Mouse (Mus musculus) liver, postnatal 0 days (tissue): ENCODE data around the gene Tex52. TPM values are rescaled to one million over a fixed set of nuclear protein-coding genes. Genes with fewer than 3 reads are reported as not detected.
"Not testable (repeated sequence)": the region's sequence is repeated elsewhere in the genome, so short reads cannot be mapped to it uniquely, and the experiment has no call there.

Experiments used
- ATAC-seq: fragments of 200-750 bp; cut with Nextera tagmentation; 2 replicates; pipeline ENCODE4 v1.8.0; 2017; ENCODE audit warnings: mild to moderate bottlenecking, moderate library complexity
- DNase-seq: peaks from one replicate; pipeline ENCODE4 v3.0.0-alpha.2; 2016
- H3K27ac ChIP-seq: fragments of 300-500 bp; sonication (generic); 2 replicates; pipeline ENCODE4 v1.5.1; 2014; ENCODE audit warnings: antibody characterized with exemption, moderate library complexity, mild to moderate bottlenecking, low read depth
- H3K27me3 ChIP-seq: fragments of 300-500 bp; sonication (generic); 2 replicates; pipeline ENCODE4 v1.6.1; 2014; ENCODE audit warnings: low read length, control low read depth, mixed read lengths; ENCODE audit not compliant: insufficient read depth
- H3K36me3 ChIP-seq: fragments of 300-500 bp; sonication (generic); replicated peaks from 2 replicates; pipeline ENCODE4 v1.6.1; 2014; ENCODE audit warnings: mild to moderate bottlenecking, control low read depth, low read length, moderate library complexity, mixed read lengths; ENCODE audit not compliant: insufficient read depth
- H3K4me1 ChIP-seq: fragments of 300-500 bp; sonication (generic); 2 replicates; pipeline ENCODE4 v1.6.1; 2014; ENCODE audit warnings: antibody characterized with exemption, mild to moderate bottlenecking, control low read depth; ENCODE audit not compliant: insufficient read depth
- H3K4me2 ChIP-seq: fragments of 300-500 bp; sonication (generic); 2 replicates; pipeline ENCODE4 v1.6.1; 2014; ENCODE audit warnings: low read depth, mild to moderate bottlenecking, low read length, moderate library complexity, mixed read lengths
- H3K4me3 ChIP-seq: fragments of 300-500 bp; sonication (generic); 2 replicates; pipeline ENCODE4 v1.5.1; 2014; ENCODE audit warnings: low read depth, low read length
- H3K9ac ChIP-seq: fragments of 300-500 bp; sonication (generic); replicated peaks from 2 replicates; pipeline ENCODE4 v1.6.1; 2014; ENCODE audit warnings: mild to moderate bottlenecking, moderate library complexity
- H3K9me3 ChIP-seq: fragments of 300-500 bp; sonication (generic); 2 replicates; pipeline ENCODE4 v1.6.1; 2016; ENCODE audit warnings: mild to moderate bottlenecking, control low read depth, low read length, mixed read lengths
- CTCF ChIP-seq: sonication (generic); IDR thresholded peaks from 2 replicates; pipeline ENCODE4 v1.5.1; 2016; ENCODE audit warnings: antibody characterized with exemption, low read depth
- EP300 ChIP-seq: IDR thresholded peaks from 2 replicates; pipeline ENCODE4 v1.6.1; 2016; ENCODE audit warnings: antibody characterized with exemption, low read depth, mild to moderate bottlenecking
- WGBS: fragments of 180-500 bp; shearing (Covaris S2); extraction: QIAGEN DNeasy Blood & Tissue Kit; methylation state at CpG from one replicate; pipeline ENCODE4 v1.1.7; 2014; ENCODE audit not compliant: insufficient replicate concordance; 5-methylcytosine and 5-hydroxymethylcytosine counted together
- polyA plus RNA-seq: library from polyadenylated mRNA; unstranded; fragments of >200 nt; fragmentation: Nextera tagmentation; extraction: Ambion mirVana; gene quantifications from 2 replicates; pipeline ENCODE4 v1.2.1, GENCODE M21; 2015

Gene Tex52
- polyA plus RNA-seq, 1 experiment from 2014 or later, result not detected

DNA sequence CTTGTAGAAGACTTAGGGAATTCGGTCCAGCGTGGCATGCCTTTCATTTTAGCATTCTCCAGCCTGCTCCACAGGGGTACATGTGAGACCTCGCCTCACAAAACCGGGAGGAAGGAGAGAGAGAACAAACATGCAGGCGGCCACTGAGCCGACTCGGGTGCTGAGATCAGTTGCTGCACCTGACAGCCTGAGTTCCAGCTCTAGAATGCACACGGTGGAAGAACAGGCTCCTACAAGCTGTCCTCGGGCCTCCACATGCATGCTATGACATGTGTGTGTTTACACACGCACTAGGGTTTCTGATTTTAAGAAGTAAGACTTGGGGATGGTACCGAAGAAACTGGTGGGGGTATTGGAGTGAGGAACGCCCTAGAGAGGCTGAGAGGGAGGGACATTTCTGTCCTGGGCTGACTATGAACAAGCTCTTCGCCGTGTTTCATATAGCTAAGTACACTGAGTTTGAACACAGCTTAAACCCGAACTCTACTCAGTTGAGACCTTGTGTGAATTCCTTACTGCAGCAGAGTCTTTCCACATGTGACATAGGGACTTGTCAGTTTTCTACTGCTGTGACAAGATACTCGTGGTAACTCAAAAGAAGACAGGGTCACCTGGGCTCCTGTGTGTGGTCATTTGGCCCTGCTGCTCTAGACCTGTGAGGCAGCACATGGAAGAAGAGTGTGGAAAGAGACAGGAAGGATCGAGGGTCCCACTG is 1.3 kb downstream of the Tex52 start:
- DNase-seq, result no peak
- 84% methylated on average over 17 of the region's 17 CpGs for WGBS
- Histone ChIP-seq H3K9ac (no peak overlapping the region), H3K4me3 (no peak overlapping the region), H3K36me3 (peaks cover 27% of the 10 kb centered on the region), H3K4me2 (no peak overlapping the region), H3K27ac (no peak overlapping the region), H3K9me3 (no peaks in the 10 kb centered on the region), H3K4me1 (no peaks in the 10 kb centered on the region), H3K27me3 (no peaks in the 10 kb centered on the region)
- TF ChIP-seq CTCF (no peak), EP300 (no peak)
- no peak for ATAC-seq

GRCm38 (mm10) chr6:128379636-128380035 is 4.4 kb downstream of the Tex52 start:
- 58% methylated on average over 16 of the region's 16 CpGs for WGBS
- DNase-seq, result no peak
- H3K27ac ChIP-seq, result no peak overlapping the region
- H3K9me3 ChIP-seq, result no peaks in the 10 kb centered on the region
- H3K36me3 ChIP-seq, result no peaks in the 10 kb centered on the region
- H3K27me3 ChIP-seq, result no peaks in the 10 kb centered on the region
- H3K4me3 ChIP-seq, result no peak overlapping the region
- no peak for ATAC-seq
- no peak overlapping the region for H3K4me2 ChIP-seq
- no peak overlapping the region for H3K9ac ChIP-seq
- no peaks in the 10 kb centered on the region for H3K4me1 ChIP-seq
- TF ChIP-seq EP300, result no peak
- TF ChIP-seq CTCF, result no peak

DNA sequence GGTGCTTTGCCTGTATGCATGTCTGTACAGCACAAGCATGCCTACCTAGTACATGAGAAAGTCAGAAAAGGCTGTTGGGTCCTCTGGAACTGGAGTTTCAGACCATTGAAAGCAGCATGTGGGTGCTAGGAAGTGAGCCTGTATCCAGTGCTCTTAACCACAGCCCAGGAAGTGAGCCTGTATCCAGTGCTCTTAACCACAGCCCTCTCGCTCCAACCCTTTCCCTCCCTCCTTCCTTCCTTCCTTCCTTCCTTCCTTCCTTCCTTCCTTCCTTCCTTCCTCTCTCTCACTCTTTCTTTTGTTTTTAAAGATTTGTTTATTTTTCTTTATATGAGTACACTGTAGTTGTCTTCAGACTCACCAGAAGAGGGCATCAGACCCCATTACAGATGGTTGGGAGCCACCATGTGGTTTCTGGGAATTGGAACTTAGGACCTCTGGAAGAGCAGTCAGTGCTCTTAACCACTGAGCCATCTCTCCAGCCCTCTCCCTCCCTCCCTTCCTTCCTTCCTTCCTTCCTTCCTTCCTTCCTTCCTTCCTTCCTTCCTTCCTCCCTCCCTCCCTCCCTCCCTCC is 5.4 kb downstream of the Tex52 start:
- H3K27me3 ChIP-seq, H3K4me1 ChIP-seq, H3K36me3 ChIP-seq, H3K4me2 ChIP-seq, H3K4me3 ChIP-seq, H3K9me3 ChIP-seq, H3K9ac ChIP-seq, DNase-seq, H3K27ac ChIP-seq, ATAC-seq: not testable (repeated sequence)
- 22% methylated on average over 1 of the region's 1 CpGs for WGBS
- TF ChIP-seq CTCF, result peak; percentile 44

GRCm38 (mm10) chr6:128381254-128381653 is 6.0 kb downstream of the Tex52 start:
- DNase-seq (no peak), ATAC-seq (no peak)
- WGBS, result 56% methylated on average over 3 of the region's 3 CpGs
- no peaks in the 10 kb centered on the region for H3K9me3 ChIP-seq
- no peak overlapping the region for H3K9ac ChIP-seq
- no peak overlapping the region for H3K4me3 ChIP-seq
- no peaks in the 10 kb centered on the region for H3K36me3 ChIP-seq
- no peaks in the 10 kb centered on the region for H3K27me3 ChIP-seq
- H3K27ac ChIP-seq, result no peak overlapping the region
- H3K4me2 ChIP-seq, result no peak overlapping the region
- no peaks in the 10 kb centered on the region for H3K4me1 ChIP-seq
- TF ChIP-seq CTCF, result no peak
- TF ChIP-seq EP300, result no peak

- Histone ChIP-seq H3K27ac (no peak overlapping the region), H3K4me2 (no peak overlapping the region), H3K27me3 (no peaks in the 10 kb centered on the region), H3K36me3 (no peaks in the 10 kb centered on the region), H3K9ac (no peak overlapping the region), H3K9me3 (no peaks in the 10 kb centered on the region), H3K4me1 (no peaks in the 10 kb centered on the region), H3K4me3 (no peak overlapping the region)
- no peak for ATAC-seq
- no peak for TF ChIP-seq CTCF
- TF ChIP-seq EP300, result no peak
- DNase-seq, result no peak
- 44% methylated on average over 7 of the region's 7 CpGs for whole genome bisulfite sequencing
Observed at GRCm38 (mm10) chr6:128383752-128384151, 8.5 kb downstream of the Tex52 start.

DNA sequence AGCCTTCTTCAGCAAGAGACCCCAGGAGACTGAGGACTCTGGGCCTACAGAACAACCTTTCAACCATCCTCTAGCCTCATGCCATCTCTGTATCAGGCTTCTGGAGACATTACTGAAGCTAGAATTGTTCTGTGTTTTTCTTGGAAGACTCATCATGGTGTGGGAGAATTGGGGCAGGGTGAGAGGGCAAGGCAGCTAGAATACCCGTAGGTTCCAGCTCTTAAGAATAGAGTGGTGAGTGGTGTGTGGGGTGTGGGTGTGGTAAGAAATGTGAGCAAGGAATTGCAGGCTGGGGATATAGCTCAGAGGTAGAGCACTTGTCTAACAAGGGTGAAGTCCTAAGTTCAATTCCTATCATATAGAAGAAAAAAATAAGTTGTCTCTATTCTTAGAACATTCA is 9.8 kb downstream of the Tex52 start:
- Histone ChIP-seq H3K27me3 (no peaks in the 10 kb centered on the region), H3K9me3 (no peaks in the 10 kb centered on the region), H3K4me2 (no peak overlapping the region), H3K9ac (no peak overlapping the region), H3K4me1 (no peaks in the 10 kb centered on the region), H3K4me3 (no peak overlapping the region), H3K36me3 (no peaks in the 10 kb centered on the region), H3K27ac (no peak overlapping the region)
- TF ChIP-seq EP300, result no peak
- TF ChIP-seq CTCF, result no peak
- no peak for ATAC-seq
- no peak for DNase-seq
- WGBS, result 69% methylated on average over 1 of the region's 1 CpGs
